Mouse (Mus musculus) forebrain, postnatal 0 days (tissue): ENCODE measurements around the gene Carmil3. TPM values are rescaled to one million over a fixed set of nuclear protein-coding genes. Genes with fewer than 3 reads are reported as not detected.

ENCODE experiments used
- ATAC-seq: fragments of 200-750 bp; cut with Nextera tagmentation; 2 replicates; pipeline ENCODE4 v1.8.0; 2017; ENCODE audit warnings: mild to moderate bottlenecking, moderate library complexity
- DNase-seq: peaks from one replicate; pipeline ENCODE4 v3.0.0-alpha.2; 2015
- H3K27ac ChIP-seq: fragments of 300-500 bp; sonication (generic); 2 replicates; pipeline ENCODE4 v1.5.1; 2014; ENCODE audit warnings: low read depth, mild to moderate bottlenecking, antibody characterized with exemption, low read length, moderate library complexity, mixed read lengths
- H3K27me3 ChIP-seq: fragments of 300-500 bp; sonication (generic); 2 replicates; pipeline ENCODE4 v1.6.1; 2014; ENCODE audit warnings: mild to moderate bottlenecking, low read length, mixed read lengths; ENCODE audit not compliant: insufficient read depth
- H3K36me3 ChIP-seq: fragments of 300-500 bp; sonication (generic); 2 replicates; pipeline ENCODE4 v1.6.1; 2014; ENCODE audit warnings: mild to moderate bottlenecking, moderate library complexity; ENCODE audit not compliant: insufficient read depth
- H3K4me1 ChIP-seq: fragments of 300-500 bp; sonication (generic); 2 replicates; pipeline ENCODE4 v1.6.1; 2014; ENCODE audit warnings: antibody characterized with exemption; ENCODE audit not compliant: insufficient read depth
- H3K4me2 ChIP-seq: fragments of 300-500 bp; sonication (generic); 2 replicates; pipeline ENCODE4 v1.6.1; 2014; ENCODE audit warnings: low read depth, mild to moderate bottlenecking, moderate library complexity
- H3K4me3 ChIP-seq: fragments of 300-500 bp; sonication (generic); 2 replicates; pipeline ENCODE4 v1.5.1; 2014; ENCODE audit warnings: low read depth, low read length, mixed read lengths
- H3K9ac ChIP-seq: fragments of 300-500 bp; sonication (generic); 2 replicates; pipeline ENCODE4 v1.6.1; 2014; ENCODE audit warnings: mild to moderate bottlenecking
- H3K9me3 ChIP-seq: fragments of 300-500 bp; sonication (generic); 2 replicates; pipeline ENCODE4 v1.6.1; 2016; ENCODE audit warnings: low read length
- CTCF ChIP-seq: sonication (generic); IDR thresholded peaks from 2 replicates; pipeline ENCODE4 v1.5.1; 2016; ENCODE audit warnings: antibody characterized with exemption, control low read depth, low read depth
- WGBS: fragments of 180-500 bp; shearing (Covaris S2); extraction: QIAGEN DNeasy Blood & Tissue Kit; methylation state at CpG from one replicate; pipeline ENCODE4 v1.1.7; 2014; 5-methylcytosine and 5-hydroxymethylcytosine counted together
- polyA plus RNA-seq: library from polyadenylated mRNA; unstranded; fragments of >200 nt; fragmentation: Nextera tagmentation; extraction: Ambion mirVana; gene quantifications from 2 replicates; pipeline ENCODE4 v1.2.1, GENCODE M21; 2015
- total RNA-seq: library from RNA; depleted of rRNA; stranded (reverse); fragments of >200 nt; gene quantifications from 2 replicates; pipeline ENCODE4 v1.2.3, GENCODE M21; 2014

The Carmil3 gene
- total and polyA plus RNA-seq, 2 experiments from 2014 or later: 19.5 to 129 TPM

GRCm38 (mm10) chr14:55477829-55478228 is 12.6 kb upstream of the Carmil3 start:
- TF ChIP-seq CTCF: no peak
- Histone ChIP-seq H3K4me2 (no peak overlapping the region), H3K36me3 (no peaks in the 10 kb centered on the region), H3K27me3 (no peaks in the 10 kb centered on the region), H3K9ac (no peak overlapping the region), H3K4me1 (0 out of 2 replicates have a peak, but pooled peaks cover 4% of the 10 kb centered on the region), H3K4me3 (no peak overlapping the region), H3K9me3 (no peaks in the 10 kb centered on the region), H3K27ac (no peak overlapping the region)
- no peak for ATAC-seq
- no peak for DNase-seq
- WGBS: 93% methylated on average over 5 of the region's 5 CpGs

GRCm38 (mm10) chr14:55478651-55479599 is 11.5 kb upstream of the Carmil3 start, which contains the start of gene Dhrs4:
TSS of gene Dhrs4 (plus strand) at chr14:55478758.
- 0 out of 2 replicates have a peak, but pooled peaks cover 4% of the 10 kb centered on the region for H3K4me1 ChIP-seq
- peak within 1 kb of the TSS; percentile 54 for H3K4me3 ChIP-seq
- DNase-seq: peak; percentile 85
- 2% methylated on average over 38 of the region's 38 CpGs for WGBS
- TF ChIP-seq CTCF: peak; percentile 74
- peak within 1 kb of the TSS; percentile 37; the same call in 1 of the 2 replicates for H3K27ac ChIP-seq
- H3K27me3 ChIP-seq: no peaks in the 10 kb centered on the region
- ATAC-seq: peak; percentile 94
- H3K36me3 ChIP-seq: no peaks in the 10 kb centered on the region
- no peaks in the 10 kb centered on the region for H3K9me3 ChIP-seq
- peak within 1 kb of the TSS; percentile 56 for H3K4me2 ChIP-seq
- peak within 1 kb of the TSS; percentile 69 for H3K9ac ChIP-seq

- no peak for DNase-seq
- TF ChIP-seq CTCF: no peak
- no peaks in the 10 kb centered on the region for H3K9me3 ChIP-seq
- no peak overlapping the region for H3K4me3 ChIP-seq
- ATAC-seq: no peak
- 0 out of 2 replicates have a peak, but pooled peaks cover 6% of the 10 kb centered on the region for H3K4me1 ChIP-seq
- H3K36me3 ChIP-seq: no peaks in the 10 kb centered on the region
- H3K27ac ChIP-seq: no peak overlapping the region
- no peaks in the 10 kb centered on the region for H3K27me3 ChIP-seq
- no peak overlapping the region for H3K9ac ChIP-seq
- H3K4me2 ChIP-seq: no peak overlapping the region
- 93% methylated on average over 10 of the region's 10 CpGs for WGBS
Observed at GRCm38 (mm10) chr14:55479629-55480028, 10.8 kb upstream of the Carmil3 start.

GRCm38 (mm10) chr14:55484430-55485085 is 5.9 kb upstream of the Carmil3 start:
- peak overlapping the region; percentile 57 for H3K27ac ChIP-seq
- no peak for TF ChIP-seq CTCF
- H3K36me3 ChIP-seq: no peaks in the 10 kb centered on the region
- H3K4me1 ChIP-seq: 0 out of 2 replicates have a peak, but pooled peaks cover 4% of the 10 kb centered on the region
- no peak overlapping the region for H3K9ac ChIP-seq
- no peak overlapping the region for H3K4me3 ChIP-seq
- ATAC-seq (peak; percentile 77), DNase-seq (peak; percentile 75)
- no peaks in the 10 kb centered on the region for H3K27me3 ChIP-seq
- H3K4me2 ChIP-seq: no peak overlapping the region
- WGBS: 27% methylated on average over 5 of the region's 5 CpGs
- H3K9me3 ChIP-seq: no peaks in the 10 kb centered on the region

- no peak for TF ChIP-seq CTCF
- DNase-seq (no peak), ATAC-seq (no peak)
- WGBS: 90% methylated on average over 8 of the region's 8 CpGs
- no peaks in the 10 kb centered on the region for H3K9me3 ChIP-seq
- no peaks in the 10 kb centered on the region for H3K36me3 ChIP-seq
- no peak overlapping the region for H3K27ac ChIP-seq
- no peak overlapping the region for H3K4me2 ChIP-seq
- H3K4me1 ChIP-seq: 0 out of 2 replicates have a peak, but pooled peaks cover 4% of the 10 kb centered on the region
- H3K27me3 ChIP-seq: no peaks in the 10 kb centered on the region
- no peak overlapping the region for H3K9ac ChIP-seq
- H3K4me3 ChIP-seq: no peak overlapping the region
Observed at GRCm38 (mm10) chr14:55486836-55487235, 3.6 kb upstream of the Carmil3 start.

GRCm38 (mm10) chr14:55491291-55491833 is 911 bp downstream of the Carmil3 start:
- no peaks in the 10 kb centered on the region for H3K9me3 ChIP-seq
- H3K4me1 ChIP-seq: no peaks in the 10 kb centered on the region
- peak overlapping the region; percentile 94 for H3K27ac ChIP-seq
- H3K4me2 ChIP-seq: peak overlapping the region; percentile 90
- 1% methylated on average over 30 of the region's 30 CpGs for WGBS
- no peak for TF ChIP-seq CTCF
- H3K27me3 ChIP-seq: no peaks in the 10 kb centered on the region
- DNase-seq: no peak
- peak; percentile 74 for ATAC-seq
- H3K36me3 ChIP-seq: peaks cover 27% of the 10 kb centered on the region
- peak overlapping the region; percentile 81 for H3K4me3 ChIP-seq
- peak overlapping the region; percentile 87 for H3K9ac ChIP-seq
